Mouse (Mus musculus) G1E (cell line): ENCODE data around the gene Tctex1d1.

Source experiments
- CTCF ChIP-seq: IDR thresholded peaks from 2 replicates; pipeline ENCODE4 v1.5.1; 2012; ENCODE audit warnings: low read depth, low read length, inconsistent platforms, mixed read lengths
- POLR2AphosphoS5 ChIP-seq: IDR thresholded peaks from 2 replicates; pipeline ENCODE4 v1.6.1; 2012; ENCODE audit warnings: low read depth, low read length, inconsistent platforms; ENCODE audit not compliant: insufficient replicate concordance

DNA sequence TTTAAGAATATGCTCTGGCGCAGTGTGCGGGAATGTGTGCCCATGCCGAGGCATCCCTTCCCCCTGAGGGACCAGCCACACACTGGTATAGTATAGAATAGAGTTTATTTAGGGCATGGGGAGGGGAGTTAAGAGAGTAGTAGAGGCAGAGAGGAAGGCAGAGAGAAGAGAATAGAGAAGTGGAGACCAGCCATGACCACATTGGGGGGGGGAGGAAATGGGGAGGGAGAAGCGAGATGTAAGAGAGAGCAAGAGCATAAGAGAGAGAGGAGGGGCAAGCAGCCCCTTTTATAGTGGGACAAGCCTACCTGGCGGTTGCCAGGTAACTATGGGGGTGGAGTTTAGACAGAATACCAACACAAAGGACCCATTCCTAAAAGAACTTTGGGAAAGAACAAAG, 19.0 kb upstream of the Tctex1d1 start:
- TF ChIP-seq CTCF (no peak), POLR2AphosphoS5 (no peak)
